Mouse (Mus musculus) cerebellum, adult 2 months (tissue): ENCODE data around the gene Tmem222.

Experiments used
- CTCF ChIP-seq: fragments of 200-500 bp; IDR thresholded peaks from 2 replicates; pipeline ENCODE4 v1.5.1; 2011; ENCODE audit warnings: low read depth, mild to moderate bottlenecking, control low read depth, low read length, moderate library complexity, borderline replicate concordance; ENCODE audit not compliant: insufficient read depth
- POLR2A ChIP-seq: fragments of 200-500 bp; IDR thresholded peaks from 2 replicates; pipeline ENCODE4 v1.6.1; 2011; ENCODE audit warnings: low read length, control low read depth, borderline replicate concordance; ENCODE audit not compliant: insufficient read depth

DNA sequence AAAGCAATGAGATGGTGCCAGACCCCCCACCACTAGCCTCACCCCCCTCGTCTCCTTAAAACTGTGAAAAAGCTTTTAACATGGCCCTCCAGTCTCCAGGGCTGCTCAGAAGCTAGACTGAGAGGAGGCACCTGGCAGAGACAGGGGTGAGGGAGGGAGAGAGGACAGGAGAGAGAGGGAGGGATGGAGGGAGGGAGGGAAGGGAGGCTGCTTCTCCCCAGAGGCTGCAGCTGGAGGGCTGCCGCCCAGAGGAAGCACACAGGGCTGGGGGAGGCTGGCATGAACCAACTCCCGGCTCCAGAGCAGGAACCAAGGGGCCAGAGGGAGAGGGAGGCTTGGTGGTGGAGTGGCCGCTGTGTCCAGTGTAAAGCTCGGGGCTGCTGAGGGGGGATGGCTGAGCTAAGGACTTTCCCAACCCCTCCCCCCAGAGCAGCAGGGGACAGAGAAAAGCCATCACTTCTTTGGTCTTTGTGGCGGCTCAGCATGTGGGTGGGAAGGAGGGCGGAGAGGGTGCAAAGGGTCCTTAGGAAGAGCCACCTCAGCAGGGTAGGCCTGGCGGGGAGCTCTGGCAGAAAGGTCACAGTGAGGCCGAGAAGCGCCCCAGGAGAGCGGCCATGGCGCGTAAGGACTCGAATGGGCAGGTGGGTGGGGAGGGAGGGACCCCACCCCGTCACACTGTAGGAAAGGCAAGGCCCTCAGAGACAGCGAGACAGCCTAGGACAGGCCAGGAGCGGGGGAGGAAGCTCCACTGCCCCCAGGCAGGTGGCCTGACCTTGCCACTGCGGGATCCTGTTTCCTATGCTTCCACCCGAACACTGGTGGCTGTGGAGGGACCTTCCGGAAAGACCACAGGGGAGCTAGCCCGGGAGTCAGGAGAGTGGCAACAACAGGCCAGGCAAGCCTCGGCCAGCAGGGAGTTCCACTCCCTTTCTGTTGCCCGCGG is 15.6 kb upstream of the Tmem222 start:
- TF ChIP-seq CTCF: no peak
- TF ChIP-seq POLR2A: no peak
